Mouse (Mus musculus) bone marrow macrophage, adult 2 months (primary cell): ENCODE measurements around the gene Kctd12. TPM values are rescaled to one million over a fixed set of nuclear protein-coding genes. Genes with fewer than 3 reads are reported as not detected.
A peak's percentile ranks its signal among the peaks of the same experiment; 100 is the strongest.

ENCODE experiments used
- H3K27ac ChIP-seq: 2 replicates; pipeline ENCODE4 v1.5.1; 2012; ENCODE audit warnings: low read depth, low read length; ENCODE audit not compliant: insufficient read depth
- H3K4me1 ChIP-seq: 2 replicates; pipeline ENCODE4 v1.6.1; 2012; ENCODE audit warnings: low read length; ENCODE audit not compliant: control insufficient read depth, insufficient read depth
- H3K4me3 ChIP-seq: 2 replicates; pipeline ENCODE4 v1.5.1; 2012; ENCODE audit warnings: mild to moderate bottlenecking, low read length, moderate library complexity; ENCODE audit not compliant: insufficient read depth
- CTCF ChIP-seq: IDR thresholded peaks from 2 replicates; pipeline ENCODE4 v1.5.1; 2012; ENCODE audit warnings: low read depth, mild to moderate bottlenecking, low read length, moderate library complexity
- POLR2A ChIP-seq: IDR thresholded peaks from 2 replicates; pipeline ENCODE4 v1.6.1; 2012; ENCODE audit warnings: mild to moderate bottlenecking, low read depth, low read length, borderline replicate concordance
- polyA plus RNA-seq: library from polyadenylated mRNA; stranded (reverse); fragments of >200 nt; gene quantifications from 2 replicates; pipeline ENCODE4 v1.2.4, GENCODE M21; 2012; ENCODE audit not compliant: missing spikeins, insufficient read depth, insufficient read length

Kctd12 gene
- polyA plus RNA-seq, 1 experiment: 131 TPM

GRCm38 (mm10) chr14:102989866-102990265 is 7.4 kb upstream of the Kctd12 start:
- no peak overlapping the region for H3K27ac ChIP-seq
- H3K4me3 ChIP-seq: no peak overlapping the region
- H3K4me1 ChIP-seq: no peaks in the 10 kb centered on the region
- no peak for TF ChIP-seq CTCF
- no peak for TF ChIP-seq POLR2A

- no peaks in the 10 kb centered on the region for H3K4me1 ChIP-seq
- H3K4me3 ChIP-seq: no peak overlapping the region
- TF ChIP-seq POLR2A (no peak), CTCF (no peak)
- H3K27ac ChIP-seq: no peak overlapping the region
Measured at GRCm38 (mm10) chr14:102989254-102989653, 6.8 kb upstream of the Kctd12 start.

- Histone ChIP-seq H3K27ac (no peak overlapping the region), H3K4me1 (peaks cover 4% of the 10 kb centered on the region), H3K4me3 (no peak overlapping the region)
- TF ChIP-seq CTCF (no peak), POLR2A (no peak)
Measured at GRCm38 (mm10) chr14:102987626-102988025, 5.2 kb upstream of the Kctd12 start.

GRCm38 (mm10) chr14:102983686-102984085 is 1.2 kb upstream of the Kctd12 start:
- peak overlapping the region; percentile 4; the same call in 1 of the 2 replicates for H3K4me3 ChIP-seq
- TF ChIP-seq POLR2A: no peak
- TF ChIP-seq CTCF: no peak
- H3K4me1 ChIP-seq: peaks cover 9% of the 10 kb centered on the region
- H3K27ac ChIP-seq: no peak overlapping the region

GRCm38 (mm10) chr14:102982016-102982626 is 316 bp downstream of the Kctd12 start:
- peak overlapping the region; percentile 85 for H3K27ac ChIP-seq
- no peak for TF ChIP-seq CTCF
- peak; percentile 99 for TF ChIP-seq POLR2A
- peak overlapping the region; percentile 93 for H3K4me3 ChIP-seq
- H3K4me1 ChIP-seq: peaks cover 12% of the 10 kb centered on the region

GRCm38 (mm10) chr14:102981441-102982015 is 909 bp downstream of the Kctd12 start:
- TF ChIP-seq POLR2A: no peak
- no peak for TF ChIP-seq CTCF
- Histone ChIP-seq H3K27ac (peak overlapping the region; percentile 85), H3K4me1 (peaks cover 12% of the 10 kb centered on the region), H3K4me3 (peak overlapping the region; percentile 93)

- Histone ChIP-seq H3K27ac (peak overlapping the region; percentile 85), H3K4me1 (peaks cover 12% of the 10 kb centered on the region), H3K4me3 (peak overlapping the region; percentile 93)
- TF ChIP-seq POLR2A: no peak
- TF ChIP-seq CTCF: no peak
Measured at GRCm38 (mm10) chr14:102980986-102981385, 1.5 kb downstream of the Kctd12 start.

GRCm38 (mm10) chr14:102980481-102980880 is 2.0 kb downstream of the Kctd12 start:
- Histone ChIP-seq H3K4me3 (peak overlapping the region; percentile 93), H3K4me1 (peaks cover 14% of the 10 kb centered on the region), H3K27ac (peak overlapping the region; percentile 85)
- TF ChIP-seq CTCF (peak; percentile 25; the same call in 1 of the 2 replicates), POLR2A (no peak)

- H3K27ac ChIP-seq: no peak overlapping the region
Measured at GRCm38 (mm10) chr14:102979831-102980230, 2.6 kb downstream of the Kctd12 start.

GRCm38 (mm10) chr14:102975865-102976264 is 6.6 kb downstream of the Kctd12 start:
- Histone ChIP-seq H3K4me3 (no peak overlapping the region), H3K4me1 (peaks cover 10% of the 10 kb centered on the region), H3K27ac (peak overlapping the region; percentile 45)
- TF ChIP-seq CTCF: no peak
- TF ChIP-seq POLR2A: no peak

More at GRCm38 (mm10) chr14:102979831-102980230, 2.6 kb downstream of the Kctd12 start:
- TF ChIP-seq CTCF (no peak), POLR2A (no peak)
- H3K4me1 ChIP-seq: peaks cover 14% of the 10 kb centered on the region
- peak overlapping the region; percentile 55 for H3K4me3 ChIP-seq

- Histone ChIP-seq H3K27ac (no peak overlapping the region), H3K4me1 (no peaks in the 10 kb centered on the region), H3K4me3 (no peak overlapping the region)
- TF ChIP-seq POLR2A: no peak
- TF ChIP-seq CTCF: no peak
Measured at GRCm38 (mm10) chr14:102968824-102969223, 13.6 kb downstream of the Kctd12 start.
